Comparison of ENCODE assay signal across 32 mouse cellular contexts in the genomic region with DNA sequence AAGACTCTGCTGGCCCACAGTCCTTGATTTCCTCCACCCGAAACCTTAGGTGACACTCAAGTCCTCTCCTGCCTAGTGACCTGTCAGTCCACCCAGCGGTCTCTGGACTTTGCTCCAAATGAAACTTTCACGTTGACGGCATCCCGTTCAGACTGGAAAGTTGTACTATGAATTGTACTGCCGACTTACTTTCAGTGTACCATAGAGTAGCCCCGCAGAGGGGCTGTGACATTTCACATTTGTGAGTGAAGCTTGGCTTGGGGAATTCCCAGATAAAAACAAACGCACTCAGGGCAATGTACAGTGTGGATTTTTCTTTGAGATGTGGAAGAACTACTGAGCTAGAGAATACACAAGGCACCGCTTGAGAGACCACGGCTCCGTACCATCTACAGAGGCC. TPM values are rescaled to one million over a fixed set of nuclear protein-coding genes. Genes with fewer than 3 reads are reported as not detected.
A peak's percentile ranks its signal among the peaks of the same experiment; 100 is the strongest.
DNase-seq lines count a peak whose midpoint lies in the region; ATAC-seq and TF ChIP-seq lines count a peak whose summit lies in the region.
"Had no signal": no experiment of that assay in that cellular context is flagged by ENCODE, and none has a peak within 500 bp of the region (broad histone marks: within the 10 kb centered on the region; RNA-seq: fewer than 3 reads in every experiment).

No protein-coding gene starts in this region.

- peak overlapping the region; percentile 83 for H3K4me2 ChIP-seq in CH12.LX (ENCODE audit: insufficient read depth, low read depth, poor library complexity, severe bottlenecking)
- H3K4me2 ChIP-seq: forebrain, embryonic 13.5 days; heart, embryonic 11.5 days; hindbrain, embryonic 12.5 days; hindbrain, embryonic 15.5 days had no signal

- no peak for TF ChIP-seq POLR2A in CH12.LX (IDR thresholded peaks at IDR 0.05; ENCODE audit: low read depth, low read length)

- H3K9me3 ChIP-seq in CH12.LX (replicated peaks; ENCODE audit: low read length), result peaks cover 3% of the 10 kb centered on the region
- H3K9me3 ChIP-seq: forebrain, embryonic 10.5 days; forebrain, embryonic 13.5 days; G1E; hindbrain, embryonic 12.5 days; hindbrain, embryonic 15.5 days had no signal

- no peak for TF ChIP-seq EP300 in CH12.LX (IDR thresholded peaks at IDR 0.05; ENCODE audit: low read length)

- no peak overlapping the region for H3K9ac ChIP-seq in CH12.LX (ENCODE audit: insufficient read depth, low read depth)
- H3K9ac ChIP-seq: forebrain, embryonic 13.5 days; hindbrain, embryonic 12.5 days; hindbrain, embryonic 15.5 days had no signal

- in situ Hi-C loops in CH12.LX (cut with MboI; ENCODE audit: low pct_ligation_motif_present, low pct_unique_long_range_greater_than_20kb, low sequenced_read_pairs), result no loop called here

- no peak overlapping the region for H3K4me3 ChIP-seq in CH12.LX (replicated peaks in 1 of 3; ENCODE audit: low read depth in 2 of 3, low read length in 2 of 3, poor library complexity in 1 of 3)
- H3K4me3 ChIP-seq: forebrain, embryonic 10.5 days; forebrain, embryonic 13.5 days; gastrocnemius, adult 2 months; hindbrain, embryonic 12.5 days; hindbrain, embryonic 15.5 days had no signal

- H3K36me3 ChIP-seq in CH12.LX (replicated peaks in 1 of 2; ENCODE audit: control insufficient read depth in 1 of 2, insufficient read depth in 1 of 2, low read length in 1 of 2), result peaks cover 0 to 3% of the 10 kb centered on the region in 2 experiments
- H3K36me3 ChIP-seq: forebrain, embryonic 10.5 days; G1E; hindbrain, embryonic 12.5 days; hindbrain, embryonic 15.5 days had no signal

- peaks cover 41 to 100% of the 10 kb centered on the region in 2 experiments for H3K4me1 ChIP-seq in CH12.LX (ENCODE audit: control insufficient read depth in 1 of 2, insufficient read depth in 2 of 2)
- H3K4me1 ChIP-seq: forebrain, embryonic 10.5 days; forebrain, embryonic 13.5 days; hindbrain, embryonic 12.5 days; hindbrain, embryonic 15.5 days had no signal

- no peak overlapping the region for H3K27ac ChIP-seq in CH12.LX (ENCODE audit: insufficient read depth, low read depth)
- H3K27ac ChIP-seq: forebrain, embryonic 10.5 days; forebrain, embryonic 13.5 days; gastrocnemius, adult 2 months; hindbrain, embryonic 12.5 days; hindbrain, embryonic 15.5 days had no signal

- peak; percentile 16 for ATAC-seq in inflammation-experienced regulatory T-cells, adult 6 months
- ATAC-seq: forebrain, embryonic 13.5 days; forebrain, embryonic 16.5 days; Patski had no signal

- no peaks in the 10 kb centered on the region for H3K79me2 ChIP-seq in CH12.LX (replicated peaks; ENCODE audit: control insufficient read depth, extremely low read depth, insufficient read depth, poor library complexity, severe bottlenecking)

- peak; percentile 27 for DNase-seq in kidney, adult 9 months
- no peak for DNase-seq in kidney, postnatal 10 days
- DNase-seq in CD4-positive, CD25-positive, alpha-beta regulatory T cell, adult 2 months (ENCODE audit: low read depth, low spot score), result peak; percentile 51
- no peak for DNase-seq in CH12.LX (ENCODE audit: extremely low read depth)
- DNase-seq in gastrocnemius, adult 18-20 months (ENCODE audit: low spot score), result no peak
- DNase-seq in thymus, postnatal 36 days, result no peak
- DNase-seq: adrenal gland, adult 8-10 months; adrenal gland, postnatal 25 days; B cell, adult 2 months; cerebellum, adult 18-20 months; cerebellum, adult 9-10 months; cerebellum, postnatal 14 days; gastrocnemius, adult 2 months; gastrocnemius, postnatal 14 days; heart, adult 11 months had no signal

- TF ChIP-seq CTCF in CH12.LX (conservative IDR thresholded peaks at IDR 0.05 in 1 of 2, IDR thresholded peaks at IDR 0.05 in 1 of 2; ENCODE audit: low read depth in 2 of 2, low read length in 2 of 2), result no peak

- no peaks in the 10 kb centered on the region for H3K27me3 ChIP-seq in CH12.LX (replicated peaks)
- H3K27me3 ChIP-seq: hindbrain, embryonic 12.5 days; hindbrain, embryonic 15.5 days had no signal

- TF ChIP-seq RAD21 in CH12.LX (IDR thresholded peaks at IDR 0.05; ENCODE audit: low read depth, low read length), result no peak

- dilution Hi-C loops in CH12.LX (cut with MboI; ENCODE audit: extremely low pct_ligation_motif_present, extremely low pct_unique_long_range_greater_than_20kb, low sequenced_read_pairs), result no loop called here

TF ChIP-seq in CH12.LX, 34 proteins besides CTCF, POLR2A, EP300 and RAD21:
- TF ChIP-seq GABPA (IDR thresholded peaks at IDR 0.05; ENCODE audit: insufficient replicate concordance, low read depth, low read length) (no peak), CHD2 (IDR thresholded peaks at IDR 0.05; ENCODE audit: low read length) (no peak), TCF12 (IDR thresholded peaks at IDR 0.05; ENCODE audit: low read depth, low read length) (no peak), KAT2A (IDR thresholded peaks at IDR 0.05; ENCODE audit: insufficient replicate concordance, low read length) (no peak), MXI1 (IDR thresholded peaks at IDR 0.05; ENCODE audit: low read depth, low read length) (no peak), JUND (conservative IDR thresholded peaks at IDR 0.05; ENCODE audit: low read depth, low read length) (no peak), MEF2A (IDR thresholded peaks at IDR 0.05; ENCODE audit: borderline replicate concordance, low read depth, low read length) (no peak), NRF1 (IDR thresholded peaks at IDR 0.05; ENCODE audit: low read depth, low read length) (no peak), ZC3H11A (IDR thresholded peaks at IDR 0.05; ENCODE audit: low read depth, low read length) (no peak), RCOR1 (conservative IDR thresholded peaks at IDR 0.05; ENCODE audit: low read depth, low read length) (no peak)

RNA-seq across cellular contexts. Expression of gene Ccr6, which starts 6.3 kb away (rescaled TPM):
- total RNA-seq in CH12.LX (2012; rRNA removed), result 1.5 and 1.8 TPM in 2 replicates
- 4.1 and 5.2 TPM in 2 replicates for total RNA-seq in CH12.LX (2014; rRNA removed)
- 8.0 TPM in 2 replicates for polyA plus RNA-seq in CH12.LX (2012; ENCODE audit: insufficient read length, low read depth)
- 100 to 1,000 TPM in 2 of 3 experiments, 10 to 100 TPM in 1; 42.1 to 112 (median 100) TPM for polyA plus RNA-seq in inflammation-experienced regulatory T-cells, adult 6 months (2017; shearing (Covaris generic))
- not detected for total RNA-seq in gastrocnemius, adult 18-20 months (2021)
- total RNA-seq: adrenal gland, postnatal 25 days; G1E; gastrocnemius, adult 2 months; gastrocnemius, postnatal 14 days; gastrocnemius, postnatal 4 days; heart, postnatal 25 days; hematopoietic stem cell, adult 5-6 weeks had no signal
- polyA plus RNA-seq: brain, embryonic 14.5 days; embryonic facial prominence, embryonic 11.5 days; embryonic facial prominence, embryonic 14.5 days; forebrain, embryonic 10.5 days; forebrain, embryonic 13.5 days; forebrain, embryonic 16.5 days; G1E; heart, embryonic 11.5 days; heart, embryonic 14.5 days; heart, postnatal 0 days; hindbrain, embryonic 12.5 days; hindbrain, embryonic 15.5 days; Patski had no signal

RNA-seq across cellular contexts. Expression of gene Mpc1, which starts 40.5 kb away (rescaled TPM):
- total RNA-seq in CH12.LX (2012; rRNA removed), result 60.4 and 66.7 TPM in 2 replicates
- 232 and 250 TPM in 2 replicates for total RNA-seq in CH12.LX (2014; rRNA removed)
- 75.4 and 77.4 TPM in 2 replicates for polyA plus RNA-seq in CH12.LX (2012; ENCODE audit: insufficient read length, low read depth)
- polyA plus RNA-seq in inflammation-experienced regulatory T-cells, adult 6 months (2017; shearing (Covaris generic)), result 100 to 1,000 TPM; 178 to 199 (median 188) TPM
- total RNA-seq in gastrocnemius, adult 18-20 months (2021), result 100 to 1,000 TPM; 418 to 491 TPM

Comparison
In these comparisons a context has a peak if more than half of its experiments do, and no peak if none do; other contexts are left out.
1. DNase-seq: peak in kidney, adult 9 months (single experiment) and CD4-positive, CD25-positive, alpha-beta regulatory T cell, adult 2 months (single experiment); none in kidney, postnatal 10 days (single experiment), CH12.LX (single experiment), gastrocnemius, adult 18-20 months (single experiment) and thymus, postnatal 36 days (0 of 2).